Mouse (Mus musculus): ENCODE measurements at regions not wholly inside any gene's neighbourhood (a gene's known extent, or its start where the extent isn't known, plus 50 kb on each side); places are given as distances from the start of the nearest gene placed in this dataset.

GRCm38 (mm10) chr2:124927882-124928758, 139.8 kb upstream of the Slc24a5 start:
- TF ChIP-seq MYOG (IDR thresholded peaks at IDR 0.05; ENCODE audit: control insufficient read depth, extremely low read depth, insufficient read length) = no peak
- no peak for TF ChIP-seq MAX (IDR thresholded peaks at IDR 0.05)
- TF ChIP-seq CTCF (IDR thresholded peaks at IDR 0.05; ENCODE audit: control insufficient read depth, insufficient read depth, insufficient read length) = peak; percentile 31
- no peak for TF ChIP-seq USF1 (IDR thresholded peaks at IDR 0.05; ENCODE audit: low read depth)
- TF ChIP-seq MYOD1 (IDR thresholded peaks at IDR 0.05; ENCODE audit: control insufficient read depth, insufficient read length, low read depth) = no peak
- peak; percentile 71 for TF ChIP-seq CEBPB (IDR thresholded peaks at IDR 0.05; ENCODE audit: low read depth)
